Mouse (Mus musculus) C2C12 (cell line): ENCODE results near the gene Pcf11. TPM values are rescaled to one million over a fixed set of nuclear protein-coding genes. Genes with fewer than 3 reads are reported as not detected.

Experiments
- H3K27me3 ChIP-seq: one replicate; pipeline ENCODE4 v1.6.1; 2011; ENCODE audit not compliant: control insufficient read depth, insufficient read depth, insufficient read length
- H3K36me3 ChIP-seq: one replicate; pipeline ENCODE4 v1.6.1; 2011; ENCODE audit not compliant: control insufficient read depth, insufficient read depth
- H3K4me3 ChIP-seq: one replicate; pipeline ENCODE4 v1.5.1; 2011; ENCODE audit warnings: mild to moderate bottlenecking, control low read depth; ENCODE audit not compliant: poor library complexity, insufficient read depth, severe bottlenecking
- H3K79me2 ChIP-seq: one replicate; pipeline ENCODE4 v1.6.1; 2011; ENCODE audit not compliant: control insufficient read depth, insufficient read depth
- H3K79me3 ChIP-seq: one replicate; pipeline ENCODE4 v1.6.1; 2011; ENCODE audit warnings: low read depth, control low read depth
- H3ac ChIP-seq: one replicate; pipeline ENCODE3; 2011; ENCODE audit warnings: low read depth; ENCODE audit not compliant: control insufficient read depth, insufficient read length
- CEBPB ChIP-seq: IDR thresholded peaks from one replicate; pipeline ENCODE4 v1.6.1; 2011; ENCODE audit warnings: low read depth, mild to moderate bottlenecking, control low read depth, moderate library complexity
- CTCF ChIP-seq: IDR thresholded peaks from one replicate; pipeline ENCODE4 v1.5.1; 2011; ENCODE audit not compliant: control insufficient read depth, insufficient read depth, insufficient read length
- FOSL1 ChIP-seq: IDR thresholded peaks from one replicate; pipeline ENCODE4 v1.8.0; 2011; ENCODE audit warnings: mild to moderate bottlenecking, low read length; ENCODE audit not compliant: poor library complexity, insufficient read depth, severe bottlenecking
- MAX ChIP-seq: IDR thresholded peaks from one replicate; pipeline ENCODE4 v1.6.1; 2011; ENCODE audit warnings: mild to moderate bottlenecking, control low read depth
- MYOD1 ChIP-seq: IDR thresholded peaks from one replicate; pipeline ENCODE4 v1.6.1; 2011; ENCODE audit warnings: low read depth; ENCODE audit not compliant: control insufficient read depth, insufficient read length
- MYOG ChIP-seq: IDR thresholded peaks from one replicate; pipeline ENCODE4 v1.6.1; 2011; ENCODE audit not compliant: control insufficient read depth, insufficient read length; ENCODE audit errors: extremely low read depth
- USF1 ChIP-seq: IDR thresholded peaks from one replicate; pipeline ENCODE4 v1.6.1; 2011; ENCODE audit warnings: low read depth, mild to moderate bottlenecking, control low read depth, moderate library complexity
- polyA plus RNA-seq: library from polyadenylated mRNA; unstranded; fragments of >200 nt; fragmentation: generic; extraction: Trizol; gene quantifications from one replicate; pipeline ENCODE4 v1.2.1, GENCODE M21; 2012; ENCODE audit warnings: missing spikeins

Pcf11 gene
- polyA plus RNA-seq, 1 experiment: 6.8 TPM

- Histone ChIP-seq H3K79me2 (no peaks in the 10 kb centered on the region), H3K79me3 (no peaks in the 10 kb centered on the region), H3K36me3 (no peaks in the 10 kb centered on the region), H3K27me3 (no peaks in the 10 kb centered on the region), H3K4me3 (no peak overlapping the region), H3ac (no peak overlapping the region)
- no peak for TF ChIP-seq FOSL1
- no peak for TF ChIP-seq MYOG
- TF ChIP-seq USF1: no peak
- no peak for TF ChIP-seq CTCF
- TF ChIP-seq MAX: no peak
- no peak for TF ChIP-seq CEBPB
- TF ChIP-seq MYOD1: no peak
Observed at GRCm38 (mm10) chr7:92677346-92677745, 7.6 kb upstream of the Pcf11 start.

- H3ac ChIP-seq: no peak overlapping the region
- H3K79me3 ChIP-seq: no peaks in the 10 kb centered on the region
- TF ChIP-seq MYOD1 (no peak), FOSL1 (no peak), MYOG (no peak), CEBPB (no peak), USF1 (no peak), CTCF (no peak), MAX (no peak)
- no peaks in the 10 kb centered on the region for H3K36me3 ChIP-seq
- no peaks in the 10 kb centered on the region for H3K79me2 ChIP-seq
- H3K4me3 ChIP-seq: no peak overlapping the region
- H3K27me3 ChIP-seq: no peaks in the 10 kb centered on the region
Observed at GRCm38 (mm10) chr7:92675131-92675530, 5.4 kb upstream of the Pcf11 start.

- peaks cover 47% of the 10 kb centered on the region for H3K79me3 ChIP-seq
- peak overlapping the region; percentile 88 for H3ac ChIP-seq
- H3K4me3 ChIP-seq: peak overlapping the region; percentile 72
- H3K27me3 ChIP-seq: no peaks in the 10 kb centered on the region
- H3K79me2 ChIP-seq: peaks cover 59% of the 10 kb centered on the region
- peak; percentile 51 for TF ChIP-seq MAX
- no peak for TF ChIP-seq MYOD1
- peaks cover 17% of the 10 kb centered on the region for H3K36me3 ChIP-seq
Observed at GRCm38 (mm10) chr7:92668791-92669506, 785 bp downstream of the Pcf11 start.

GRCm38 (mm10) chr7:92666274-92666820 is 3.4 kb downstream of the Pcf11 start:
- TF ChIP-seq CTCF: no peak
- TF ChIP-seq USF1: no peak
- TF ChIP-seq MYOG: no peak
- TF ChIP-seq CEBPB: no peak
- TF ChIP-seq MYOD1: no peak
- no peak for TF ChIP-seq MAX
- TF ChIP-seq FOSL1: no peak
- peaks cover 39% of the 10 kb centered on the region for H3K36me3 ChIP-seq
- no peak overlapping the region for H3ac ChIP-seq
- H3K4me3 ChIP-seq: no peak overlapping the region
- H3K79me2 ChIP-seq: peaks cover 82% of the 10 kb centered on the region
- no peaks in the 10 kb centered on the region for H3K27me3 ChIP-seq
- peaks cover 59% of the 10 kb centered on the region for H3K79me3 ChIP-seq

- Histone ChIP-seq H3K79me2 (peaks cover 88% of the 10 kb centered on the region), H3K79me3 (peaks cover 55% of the 10 kb centered on the region), H3K27me3 (no peaks in the 10 kb centered on the region), H3ac (no peak overlapping the region), H3K36me3 (peaks cover 68% of the 10 kb centered on the region), H3K4me3 (no peak overlapping the region)
- TF ChIP-seq FOSL1 (no peak), CEBPB (no peak), CTCF (no peak), MAX (no peak), USF1 (no peak)
Observed at GRCm38 (mm10) chr7:92658050-92658449, 11.7 kb downstream of the Pcf11 start.

GRCm38 (mm10) chr7:92656386-92656785 is 13.3 kb downstream of the Pcf11 start:
- Histone ChIP-seq H3K79me2 (peaks cover 90% of the 10 kb centered on the region), H3K27me3 (no peaks in the 10 kb centered on the region), H3K36me3 (peaks cover 62% of the 10 kb centered on the region), H3ac (no peak overlapping the region), H3K79me3 (peaks cover 56% of the 10 kb centered on the region), H3K4me3 (no peak overlapping the region)
- TF ChIP-seq MAX: no peak
- TF ChIP-seq USF1: no peak
- no peak for TF ChIP-seq MYOD1
- no peak for TF ChIP-seq MYOG
- no peak for TF ChIP-seq FOSL1
- no peak for TF ChIP-seq CEBPB
- TF ChIP-seq CTCF: no peak
